Mouse (Mus musculus) testis, adult 2 months (tissue): ENCODE measurements around the gene Cib3. TPM values are rescaled to one million over a fixed set of nuclear protein-coding genes. Genes with fewer than 3 reads are reported as not detected.

Experiments used
- H3K27ac ChIP-seq: fragments of 200-500 bp; 2 replicates; pipeline ENCODE4 v1.5.1; 2012; ENCODE audit warnings: low read depth, low read length; ENCODE audit not compliant: control insufficient read depth, insufficient read depth
- H3K27me3 ChIP-seq: fragments of 200-500 bp; 2 replicates; pipeline ENCODE4 v1.6.1; 2012; ENCODE audit warnings: mild to moderate bottlenecking, low read length, moderate library complexity; ENCODE audit not compliant: control insufficient read depth, insufficient read depth
- H3K36me3 ChIP-seq: fragments of 200-500 bp; 2 replicates; pipeline ENCODE4 v1.6.1; 2012; ENCODE audit warnings: mild to moderate bottlenecking, low read length; ENCODE audit not compliant: control insufficient read depth, insufficient read depth
- H3K4me1 ChIP-seq: fragments of 200-500 bp; 2 replicates; pipeline ENCODE4 v1.6.1; 2012; ENCODE audit warnings: low read length; ENCODE audit not compliant: control insufficient read depth, insufficient read depth
- H3K4me3 ChIP-seq: fragments of 200-500 bp; 2 replicates; pipeline ENCODE4 v1.5.1; 2012; ENCODE audit warnings: low read depth, mild to moderate bottlenecking, low read length, moderate library complexity, mixed read lengths; ENCODE audit not compliant: control insufficient read depth
- CTCF ChIP-seq: fragments of 200-500 bp; IDR thresholded peaks from 2 replicates; pipeline ENCODE4 v1.5.1; 2012; ENCODE audit warnings: low read depth, mild to moderate bottlenecking, inconsistent platforms, low read length, moderate library complexity; ENCODE audit not compliant: control insufficient read depth, insufficient read depth, insufficient replicate concordance
- POLR2A ChIP-seq: fragments of 200-500 bp; IDR thresholded peaks from 2 replicates; pipeline ENCODE4 v1.6.1; 2012; ENCODE audit warnings: low read depth, mild to moderate bottlenecking, inconsistent platforms, low read length, moderate library complexity; ENCODE audit not compliant: control insufficient read depth
- polyA plus RNA-seq: library from polyadenylated mRNA; depleted of rRNA; stranded (reverse); fragments of >200 nt; gene quantifications from 2 replicates; pipeline ENCODE4 v1.2.3, GENCODE M21; 2012

Cib3 gene
- polyA plus RNA-seq, 1 experiment: 0.05 TPM

GRCm38 (mm10) chr8:72219541-72220363 is 7.1 kb upstream of the Cib3 start, which contains the start of gene Fam32a:
Fam32a (plus strand) TSS chr8:72219730.
- H3K27ac ChIP-seq: peak within 1 kb of the TSS; percentile 86
- H3K36me3 ChIP-seq: 0 out of 2 replicates have a peak, but pooled peaks cover 1% of the 10 kb centered on the region
- H3K4me3 ChIP-seq: peak within 1 kb of the TSS; percentile 97
- TF ChIP-seq CTCF (no peak), POLR2A (peak; percentile 87)
- H3K27me3 ChIP-seq: no peaks in the 10 kb centered on the region
- H3K4me1 ChIP-seq: no peaks in the 10 kb centered on the region; the same call in 1 of the 2 replicates

- Histone ChIP-seq H3K27me3 (no peaks in the 10 kb centered on the region), H3K36me3 (0 out of 2 replicates have a peak, but pooled peaks cover 1% of the 10 kb centered on the region), H3K4me1 (no peaks in the 10 kb centered on the region; the same call in 1 of the 2 replicates), H3K27ac (peak overlapping the region; percentile 58), H3K4me3 (peak overlapping the region; percentile 97)
- TF ChIP-seq CTCF (no peak), POLR2A (no peak)
These were observed 6.3 kb upstream of the Cib3 start for GRCm38 (mm10) chr8:72218781-72219540.

DNA sequence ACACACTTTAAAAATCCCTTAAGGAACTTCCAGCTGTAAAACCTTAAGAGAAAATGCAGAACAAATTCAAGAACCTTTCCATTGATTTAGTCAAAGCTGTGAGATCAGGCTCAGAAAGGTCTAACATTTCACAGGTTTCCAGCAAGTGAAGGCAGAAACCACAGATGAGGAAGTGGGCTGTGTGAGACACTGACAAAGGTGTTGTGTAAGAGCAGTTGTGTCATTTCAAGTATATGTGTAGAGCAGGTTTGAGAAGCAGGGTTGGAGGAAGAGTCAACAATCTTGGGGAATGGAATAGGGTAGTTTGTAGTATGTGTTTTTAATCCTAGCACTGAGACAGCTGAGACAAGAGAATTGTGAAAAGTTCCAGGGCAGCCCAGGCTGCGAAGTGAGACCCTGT is 3.2 kb upstream of the Cib3 start:
- no peaks in the 10 kb centered on the region for H3K36me3 ChIP-seq
- H3K4me1 ChIP-seq: no peaks in the 10 kb centered on the region; the same call in 1 of the 2 replicates
- no peak overlapping the region for H3K4me3 ChIP-seq
- H3K27ac ChIP-seq: no peak overlapping the region
- no peaks in the 10 kb centered on the region for H3K27me3 ChIP-seq
- TF ChIP-seq CTCF (no peak), POLR2A (no peak)

- no peaks in the 10 kb centered on the region; the same call in 1 of the 2 replicates for H3K4me1 ChIP-seq
- TF ChIP-seq CTCF: 0 out of 2 replicates have a peak, but pooled peaks have one; percentile 17
- no peak for TF ChIP-seq POLR2A
- no peak overlapping the region for H3K4me3 ChIP-seq
- H3K36me3 ChIP-seq: no peaks in the 10 kb centered on the region
- H3K27me3 ChIP-seq: no peaks in the 10 kb centered on the region
- no peak overlapping the region for H3K27ac ChIP-seq
These were observed 2.4 kb upstream of the Cib3 start for GRCm38 (mm10) chr8:72215060-72215459.

GRCm38 (mm10) chr8:72213536-72213935 is 899 bp upstream of the Cib3 start, which contains the start of gene Gm11034:
Gm11034 (minus strand) TSS chr8:72213636.
- Histone ChIP-seq H3K4me1 (no peaks in the 10 kb centered on the region; the same call in 1 of the 2 replicates), H3K27ac (no peak within 1 kb of the TSS), H3K36me3 (no peaks in the 10 kb centered on the region), H3K4me3 (no peak within 1 kb of the TSS), H3K27me3 (no peaks in the 10 kb centered on the region)
- TF ChIP-seq POLR2A: no peak
- no peak for TF ChIP-seq CTCF

DNA sequence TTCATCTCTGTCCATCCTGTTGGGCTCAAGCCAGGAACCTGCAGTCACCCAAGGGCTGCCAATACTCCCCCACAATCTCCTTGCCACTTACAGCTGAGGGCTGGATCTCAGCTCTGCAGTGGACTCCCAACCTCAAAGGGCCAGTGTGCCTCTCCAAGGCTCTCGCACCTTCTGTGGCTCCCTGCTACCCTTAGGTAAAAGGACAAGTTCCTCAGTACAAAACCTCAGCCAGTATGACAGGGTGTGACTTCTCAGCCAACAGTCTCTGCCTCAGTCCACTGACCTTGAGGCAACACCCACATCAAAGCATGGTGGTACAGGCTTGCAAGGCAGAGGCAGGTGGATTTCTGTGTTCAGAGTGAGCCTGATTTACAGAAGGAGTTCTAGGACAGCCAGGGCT is 791 bp downstream of the Cib3 start:
- H3K27ac ChIP-seq: no peak overlapping the region
- TF ChIP-seq POLR2A (no peak), CTCF (no peak)

DNA sequence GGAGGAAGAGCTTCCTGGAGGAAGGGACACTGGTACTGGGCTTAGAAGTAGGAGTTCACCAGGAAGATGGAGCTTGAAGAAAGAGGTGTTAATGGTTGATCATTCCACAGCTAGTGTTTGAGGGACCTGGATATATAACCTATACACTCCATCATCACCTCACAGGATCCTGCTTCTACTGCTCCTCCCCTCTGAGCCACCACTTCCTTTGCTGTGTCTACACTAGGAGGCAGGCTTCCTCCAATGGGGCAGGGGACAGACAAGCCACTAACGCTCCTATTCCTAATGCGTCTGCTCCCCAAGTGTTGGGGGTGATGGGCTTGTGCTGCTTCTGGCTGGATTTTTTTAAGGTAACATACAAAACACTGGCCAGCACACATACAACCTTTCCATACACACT is 1.9 kb downstream of the Cib3 start:
- Histone ChIP-seq H3K27ac (no peak overlapping the region), H3K27me3 (no peaks in the 10 kb centered on the region), H3K4me3 (no peak overlapping the region), H3K36me3 (no peaks in the 10 kb centered on the region), H3K4me1 (no peaks in the 10 kb centered on the region; the same call in 1 of the 2 replicates)
- no peak for TF ChIP-seq CTCF
- TF ChIP-seq POLR2A: no peak

More for the DNA sequence above, 791 bp downstream of the Cib3 start:
- Histone ChIP-seq H3K36me3 (no peaks in the 10 kb centered on the region), H3K27me3 (no peaks in the 10 kb centered on the region), H3K4me3 (no peak overlapping the region), H3K4me1 (no peaks in the 10 kb centered on the region; the same call in 1 of the 2 replicates)
